Mouse (Mus musculus) hindbrain, embryonic 10.5 days (tissue): ENCODE measurements at regions not wholly inside any gene's neighbourhood (a gene's known extent, or its start where the extent isn't known, plus 50 kb on each side); places are given as distances from the start of the nearest gene placed in this dataset.

Source experiments
- DNase-seq: peaks from one replicate; pipeline ENCODE4 v3.0.0-alpha.2; 2017; ENCODE audit warnings: low spot score
- H3K27ac ChIP-seq: fragments of 300-500 bp; sonication (generic); 2 replicates; pipeline ENCODE4 v1.5.1; 2016; ENCODE audit warnings: mild to moderate bottlenecking, moderate library complexity
- H3K27me3 ChIP-seq: fragments of 300-500 bp; sonication (generic); 2 replicates; pipeline ENCODE4 v1.6.1; 2016; ENCODE audit warnings: mild to moderate bottlenecking; ENCODE audit not compliant: poor library complexity, insufficient read depth, severe bottlenecking
- H3K36me3 ChIP-seq: fragments of 300-500 bp; sonication (generic); 2 replicates; pipeline ENCODE4 v1.6.1; 2016; ENCODE audit warnings: mild to moderate bottlenecking, moderate library complexity
- H3K4me1 ChIP-seq: fragments of 300-500 bp; sonication (generic); replicated peaks from 2 replicates; pipeline ENCODE4 v1.6.1; 2016; ENCODE audit warnings: mild to moderate bottlenecking
- H3K4me3 ChIP-seq: fragments of 300-500 bp; sonication (generic); 2 replicates; pipeline ENCODE4 v1.5.1; 2016; ENCODE audit warnings: mild to moderate bottlenecking, moderate library complexity
- H3K9me3 ChIP-seq: fragments of 300-500 bp; sonication (generic); 2 replicates; pipeline ENCODE4 v1.6.1; 2016; ENCODE audit warnings: mild to moderate bottlenecking, moderate library complexity
- WGBS: fragments of 180-500 bp; shearing (Covaris S2); methylation state at CpG from one replicate; pipeline ENCODE4 v1.1.7; 2016; 5-methylcytosine and 5-hydroxymethylcytosine counted together

DNA sequence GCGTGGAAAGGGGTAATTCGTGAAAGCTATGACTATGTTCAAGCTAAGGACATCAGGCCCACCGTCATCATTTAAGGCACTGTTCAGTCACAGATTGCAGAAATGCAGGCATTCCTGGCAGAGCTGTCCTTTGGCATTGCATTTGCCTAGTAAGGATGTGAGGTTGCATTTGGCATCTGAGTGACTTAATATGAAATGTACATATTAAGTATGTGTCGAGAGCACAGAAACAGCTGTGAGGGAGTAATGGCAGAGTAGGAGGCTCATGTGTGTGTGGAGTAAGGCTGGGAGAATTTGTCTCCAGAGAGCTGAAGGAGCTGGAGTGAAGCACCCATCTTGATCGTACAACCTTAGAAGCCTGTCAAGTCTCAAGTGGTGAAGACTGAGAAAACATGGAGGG is 316.4 kb downstream of the Nucb2 start:
- Histone ChIP-seq H3K27me3 (no peaks in the 10 kb centered on the region), H3K4me1 (no peaks in the 10 kb centered on the region), H3K36me3 (no peaks in the 10 kb centered on the region), H3K27ac (no peak overlapping the region), H3K4me3 (no peak overlapping the region), H3K9me3 (no peaks in the 10 kb centered on the region)
- DNase-seq: no peak
- 86% methylated on average over 5 of the region's 5 CpGs for WGBS

DNA sequence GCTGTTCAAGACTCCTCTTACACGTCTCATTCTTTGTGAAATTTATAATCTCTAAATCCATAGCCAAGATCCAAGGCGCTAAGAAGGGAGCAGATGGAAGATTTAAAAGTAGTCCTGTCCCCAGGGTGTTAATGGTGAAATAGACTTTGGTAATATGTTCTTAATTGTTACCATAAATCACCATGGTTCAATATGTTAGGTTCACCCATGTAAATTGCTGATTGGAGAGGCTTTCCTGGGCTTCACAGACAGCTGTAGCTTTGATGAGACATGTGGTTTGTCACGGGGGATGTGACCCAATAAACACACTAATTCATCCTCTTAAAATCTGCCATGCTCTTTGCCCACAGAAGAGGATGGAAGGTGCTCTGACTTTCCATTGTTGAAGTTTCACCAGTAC is 338.7 kb downstream of the Nucb2 start:
- 76% methylated on average over 3 of the region's 3 CpGs for WGBS

GRCm38 (mm10) chr7:116847846-116848730 is 343.9 kb downstream of the Nucb2 start:
- 89% methylated on average over 17 of the region's 17 CpGs for WGBS
- Histone ChIP-seq H3K27me3 (no peaks in the 10 kb centered on the region), H3K27ac (no peak overlapping the region), H3K9me3 (no peaks in the 10 kb centered on the region), H3K36me3 (no peaks in the 10 kb centered on the region), H3K4me1 (no peaks in the 10 kb centered on the region), H3K4me3 (no peak overlapping the region)
- DNase-seq: no peak

More for the DNA sequence above, 338.7 kb downstream of the Nucb2 start:
- DNase-seq: no peak
- Histone ChIP-seq H3K27me3 (no peaks in the 10 kb centered on the region), H3K36me3 (no peaks in the 10 kb centered on the region), H3K9me3 (no peaks in the 10 kb centered on the region), H3K4me1 (no peaks in the 10 kb centered on the region), H3K4me3 (no peak overlapping the region), H3K27ac (no peak overlapping the region)

DNA sequence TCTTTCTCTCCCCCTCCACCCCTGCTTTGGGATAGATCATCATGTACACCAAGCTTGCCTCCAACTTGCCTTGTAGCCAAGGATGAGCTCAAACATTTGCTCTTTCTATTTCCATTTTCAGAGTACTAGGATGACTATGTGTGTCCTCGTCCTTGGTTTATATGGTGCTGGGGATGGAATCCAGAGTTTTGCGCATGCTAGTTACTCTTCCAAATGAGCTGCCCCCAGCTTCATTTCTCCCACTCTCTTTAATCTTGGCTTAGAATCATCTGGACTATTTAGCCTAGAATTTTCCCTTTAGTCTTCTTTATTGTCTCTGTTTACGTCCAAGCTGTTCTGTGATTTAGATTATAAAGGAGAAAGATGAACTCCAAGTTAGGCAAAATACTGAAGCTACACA is 349.2 kb downstream of the Nucb2 start:
- no peaks in the 10 kb centered on the region for H3K27me3 ChIP-seq
- H3K4me1 ChIP-seq: no peaks in the 10 kb centered on the region
- H3K36me3 ChIP-seq: no peaks in the 10 kb centered on the region
- 92% methylated on average over 3 of the region's 3 CpGs for WGBS
- H3K9me3 ChIP-seq: no peaks in the 10 kb centered on the region
- no peak overlapping the region for H3K27ac ChIP-seq
- H3K4me3 ChIP-seq: no peak overlapping the region
- DNase-seq: no peak

DNA sequence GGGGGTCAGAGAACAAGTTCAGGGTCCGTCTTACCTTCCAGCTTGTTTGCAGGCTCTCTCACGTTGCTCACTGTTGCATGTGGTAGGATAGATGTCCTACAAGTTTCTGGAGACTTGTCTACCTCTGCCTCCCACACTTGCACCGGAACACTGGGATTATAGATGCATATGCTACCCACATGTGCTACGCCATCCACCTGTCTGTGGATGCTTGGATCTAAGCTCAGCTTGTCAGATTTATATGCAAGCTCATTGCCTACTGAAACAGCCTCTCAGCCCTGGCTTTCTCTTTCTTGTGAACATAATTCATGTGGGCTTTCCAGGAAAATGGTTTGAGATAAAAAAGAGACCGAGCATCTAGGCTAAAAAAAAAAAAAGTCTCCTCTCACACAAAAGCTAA is 353.0 kb downstream of the Nucb2 start:
- Histone ChIP-seq H3K4me1 (no peaks in the 10 kb centered on the region), H3K4me3 (no peak overlapping the region), H3K36me3 (no peaks in the 10 kb centered on the region), H3K27ac (no peak overlapping the region), H3K27me3 (no peaks in the 10 kb centered on the region), H3K9me3 (no peaks in the 10 kb centered on the region)
- WGBS: 84% methylated on average over 5 of the region's 5 CpGs
- no peak for DNase-seq

GRCm38 (mm10) chr7:116857744-116858143 is 353.6 kb downstream of the Nucb2 start:
- Histone ChIP-seq H3K27me3 (no peaks in the 10 kb centered on the region), H3K27ac (no peak overlapping the region), H3K4me1 (no peaks in the 10 kb centered on the region), H3K4me3 (no peak overlapping the region), H3K36me3 (no peaks in the 10 kb centered on the region), H3K9me3 (no peaks in the 10 kb centered on the region)
- 85% methylated on average over 4 of the region's 4 CpGs for WGBS
- DNase-seq: no peak

DNA sequence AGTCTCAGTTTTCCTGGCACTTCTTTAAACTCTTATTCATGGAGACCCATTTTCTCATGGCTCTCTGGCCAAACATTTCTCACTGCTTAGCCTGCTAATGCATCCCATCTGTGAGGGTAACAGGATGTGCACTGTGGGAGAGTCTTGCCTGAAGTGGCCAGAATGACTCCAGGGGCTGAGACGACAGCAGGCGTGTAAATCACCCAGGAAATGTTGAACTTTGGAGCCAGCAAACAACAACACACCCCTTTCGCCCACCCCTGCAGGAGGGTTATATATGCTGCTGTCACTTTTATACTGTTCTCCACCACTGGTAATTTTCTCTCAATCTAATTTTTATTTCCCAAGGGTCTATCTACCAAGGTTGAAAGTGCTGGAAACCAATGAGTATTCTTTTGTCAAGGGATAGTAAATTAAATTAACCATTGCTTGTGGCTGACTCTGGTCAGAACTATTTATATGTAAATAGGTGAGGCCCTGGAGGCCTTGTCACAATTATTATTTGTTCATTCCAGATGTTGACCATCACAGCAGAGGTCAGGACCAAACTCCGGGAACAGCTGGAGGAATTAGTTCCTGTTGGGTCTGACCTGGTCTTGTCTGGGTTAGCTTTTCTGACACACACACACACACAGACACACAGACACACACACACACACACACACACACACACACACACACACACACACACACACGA is 378.2 kb downstream of the Nucb2 start:
- H3K4me1 ChIP-seq: 0 out of 2 replicates have a peak, but pooled peaks cover 5% of the 10 kb centered on the region
- no peaks in the 10 kb centered on the region for H3K36me3 ChIP-seq
- no peaks in the 10 kb centered on the region for H3K27me3 ChIP-seq
- WGBS: 63% methylated on average over 5 of the region's 5 CpGs
- no peak overlapping the region for H3K27ac ChIP-seq
- no peaks in the 10 kb centered on the region for H3K9me3 ChIP-seq
- no peak overlapping the region for H3K4me3 ChIP-seq
- no peak for DNase-seq

GRCm38 (mm10) chr7:116893846-116894245 is 389.7 kb downstream of the Nucb2 start:
- H3K4me3 ChIP-seq: no peak overlapping the region
- 59% methylated on average over 6 of the region's 6 CpGs for WGBS
- DNase-seq: peak; percentile 9
- no peaks in the 10 kb centered on the region for H3K27me3 ChIP-seq
- no peaks in the 10 kb centered on the region for H3K9me3 ChIP-seq
- H3K4me1 ChIP-seq: no peaks in the 10 kb centered on the region
- H3K36me3 ChIP-seq: no peaks in the 10 kb centered on the region
- H3K27ac ChIP-seq: no peak overlapping the region

GRCm38 (mm10) chr7:116915797-116916196 is 411.6 kb downstream of the Nucb2 start:
- H3K4me3 ChIP-seq: no peak overlapping the region
- H3K27me3 ChIP-seq: no peaks in the 10 kb centered on the region
- no peaks in the 10 kb centered on the region for H3K4me1 ChIP-seq
- no peak overlapping the region for H3K27ac ChIP-seq
- H3K9me3 ChIP-seq: no peaks in the 10 kb centered on the region
- H3K36me3 ChIP-seq: no peaks in the 10 kb centered on the region
- no peak for DNase-seq
- WGBS: 70% methylated on average over 6 of the region's 6 CpGs

GRCm38 (mm10) chr7:116917921-116918670 is 413.9 kb downstream of the Nucb2 start:
- 89% methylated on average over 6 of the region's 6 CpGs for WGBS
- no peak for DNase-seq
- H3K9me3 ChIP-seq: no peaks in the 10 kb centered on the region
- H3K4me3 ChIP-seq: no peak overlapping the region
- H3K27ac ChIP-seq: no peak overlapping the region
- H3K27me3 ChIP-seq: no peaks in the 10 kb centered on the region
- H3K4me1 ChIP-seq: no peaks in the 10 kb centered on the region
- H3K36me3 ChIP-seq: no peaks in the 10 kb centered on the region

DNA sequence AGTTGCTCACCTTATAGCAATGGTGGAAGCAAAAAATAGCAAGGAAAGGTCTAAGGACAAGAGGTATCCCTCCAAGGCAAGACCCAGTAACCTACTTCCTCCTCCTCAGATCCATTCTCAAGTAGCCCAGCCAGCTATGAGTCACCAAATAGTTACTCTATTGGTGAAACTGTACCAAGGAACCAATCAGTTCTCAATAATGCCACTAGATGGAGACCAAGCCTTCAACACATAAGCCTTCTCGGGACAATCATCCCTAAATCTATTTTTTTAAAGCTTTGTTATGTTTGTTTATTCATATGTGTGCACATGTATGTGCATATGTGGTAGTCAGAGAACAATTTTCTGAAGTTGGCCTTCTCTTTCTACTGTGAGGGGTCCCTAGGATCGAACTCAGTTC is 434.3 kb upstream of the Xylt1 start:
- H3K4me1 ChIP-seq: no peaks in the 10 kb centered on the region
- no peaks in the 10 kb centered on the region for H3K36me3 ChIP-seq
- H3K27ac ChIP-seq: no peak overlapping the region
- 79% methylated on average over 2 of the region's 2 CpGs for WGBS
- DNase-seq: no peak
- H3K27me3 ChIP-seq: no peaks in the 10 kb centered on the region
- H3K9me3 ChIP-seq: no peaks in the 10 kb centered on the region
- no peak overlapping the region for H3K4me3 ChIP-seq

GRCm38 (mm10) chr7:116959196-116959895 is 421.4 kb upstream of the Xylt1 start:
- Histone ChIP-seq H3K36me3 (no peaks in the 10 kb centered on the region), H3K27me3 (no peaks in the 10 kb centered on the region), H3K9me3 (no peaks in the 10 kb centered on the region), H3K27ac (no peak overlapping the region), H3K4me1 (no peaks in the 10 kb centered on the region), H3K4me3 (no peak overlapping the region)
- WGBS: 86% methylated on average over 14 of the region's 14 CpGs
- no peak for DNase-seq
